Mouse (Mus musculus) midbrain, embryonic 12.5 days (tissue): Measurements from ENCODE around the gene Sf1. TPM values are rescaled to one million over a fixed set of nuclear protein-coding genes. Genes with fewer than 3 reads are reported as not detected.

Experiments used
- ATAC-seq: fragments of 200-750 bp; cut with Nextera tagmentation; 2 replicates; pipeline ENCODE4 v1.8.0; 2017; ENCODE audit warnings: low read depth, moderate TSS enrichment, moderate library complexity; ENCODE audit not compliant: low FRiP score
- H3K27ac ChIP-seq: fragments of 300-500 bp; sonication (generic); replicated peaks from 2 replicates; pipeline ENCODE4 v1.5.1; 2016; ENCODE audit warnings: mild to moderate bottlenecking
- H3K27me3 ChIP-seq: fragments of 300-500 bp; sonication (generic); 2 replicates; pipeline ENCODE4 v1.6.1; 2016; ENCODE audit warnings: mild to moderate bottlenecking
- H3K36me3 ChIP-seq: fragments of 300-500 bp; sonication (generic); 2 replicates; pipeline ENCODE4 v1.6.1; 2016
- H3K4me1 ChIP-seq: fragments of 300-500 bp; sonication (generic); 2 replicates; pipeline ENCODE4 v1.6.1; 2016
- H3K4me2 ChIP-seq: fragments of 300-500 bp; sonication (generic); replicated peaks from 2 replicates; pipeline ENCODE4 v1.6.1; 2016; ENCODE audit warnings: mild to moderate bottlenecking, moderate library complexity
- H3K4me3 ChIP-seq: fragments of 300-500 bp; sonication (generic); 2 replicates; pipeline ENCODE4 v1.5.1; 2016; ENCODE audit warnings: mild to moderate bottlenecking
- H3K9ac ChIP-seq: fragments of 300-500 bp; sonication (generic); replicated peaks from 2 replicates; pipeline ENCODE4 v1.6.1; 2016; ENCODE audit warnings: mild to moderate bottlenecking, moderate library complexity
- H3K9me3 ChIP-seq: fragments of 300-500 bp; sonication (generic); 2 replicates; pipeline ENCODE4 v1.6.1; 2016; ENCODE audit warnings: mild to moderate bottlenecking
- WGBS: fragments of 180-500 bp; shearing (Covaris S2); methylation state at CpG from one replicate; pipeline ENCODE4 v1.1.7; 2016; 5-methylcytosine and 5-hydroxymethylcytosine counted together
- polyA plus RNA-seq: library from polyadenylated mRNA; unstranded; fragments of >200 nt; fragmentation: Nextera tagmentation; extraction: Ambion mirVana; gene quantifications from 2 replicates; pipeline ENCODE4 v1.2.1, GENCODE M21; 2016

The Sf1 gene
- 193 and 205 TPM in 2 replicates for polyA plus RNA-seq

GRCm38 (mm10) chr19:6363411-6364240, at the start of gene Sf1:
Gene Sf1, plus strand, starts transcription at chr19:6363690.
- H3K4me3 ChIP-seq: peak within 1 kb of the TSS; percentile 100
- H3K4me2 ChIP-seq: peak within 1 kb of the TSS; percentile 89
- whole genome bisulfite sequencing: under 1% methylated on average over 74 of the region's 85 CpGs
- no peaks in the 10 kb centered on the region for H3K9me3 ChIP-seq
- ATAC-seq: peak; percentile 99
- peak within 1 kb of the TSS; percentile 99 for H3K27ac ChIP-seq
- H3K4me1 ChIP-seq: peaks cover 30% of the 10 kb centered on the region
- peaks cover 36% of the 10 kb centered on the region for H3K36me3 ChIP-seq
- H3K9ac ChIP-seq: peak within 1 kb of the TSS; percentile 100
- no peaks in the 10 kb centered on the region for H3K27me3 ChIP-seq

DNA sequence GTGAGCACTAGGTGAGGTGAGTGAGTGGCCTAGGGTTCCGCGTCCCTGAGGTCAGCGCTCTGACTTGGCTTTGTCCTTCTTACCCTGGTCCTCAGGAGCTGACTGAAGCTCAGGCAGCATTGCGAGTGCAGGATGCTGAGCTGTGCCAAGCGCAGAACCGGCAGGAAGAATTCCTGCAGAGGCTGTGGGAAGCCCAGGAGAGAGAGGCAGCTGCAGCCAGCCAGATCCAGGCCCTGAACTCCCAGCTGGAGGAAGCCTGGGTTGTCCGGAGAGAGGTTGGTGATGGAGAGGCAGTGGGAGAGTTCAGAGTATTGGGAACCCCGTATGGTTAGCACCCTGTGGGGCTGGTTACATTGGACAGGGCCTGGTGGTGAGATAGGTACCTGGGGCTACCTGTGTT, 49.7 kb upstream of the Sf1 start:
- WGBS: 87% methylated on average over 8 of the region's 8 CpGs

GRCm38 (mm10) chr19:6314513-6314912, 49.0 kb upstream of the Sf1 start:
- Histone ChIP-seq H3K4me3 (no peak overlapping the region), H3K27me3 (no peaks in the 10 kb centered on the region), H3K36me3 (peaks cover 14% of the 10 kb centered on the region), H3K9ac (no peak overlapping the region), H3K27ac (no peak overlapping the region), H3K4me1 (no peaks in the 10 kb centered on the region), H3K9me3 (no peaks in the 10 kb centered on the region), H3K4me2 (no peak overlapping the region)
- ATAC-seq: no peak
- 88% methylated on average over 8 of the region's 8 CpGs for WGBS

More for the DNA sequence above, 49.7 kb upstream of the Sf1 start:
- no peaks in the 10 kb centered on the region for H3K4me1 ChIP-seq
- H3K9ac ChIP-seq: no peak overlapping the region
- H3K36me3 ChIP-seq: peaks cover 14% of the 10 kb centered on the region
- no peak overlapping the region for H3K27ac ChIP-seq
- no peaks in the 10 kb centered on the region for H3K27me3 ChIP-seq
- no peaks in the 10 kb centered on the region for H3K9me3 ChIP-seq
- H3K4me3 ChIP-seq: no peak overlapping the region
- H3K4me2 ChIP-seq: no peak overlapping the region
- no peak for ATAC-seq

- 74% methylated on average over 14 of the region's 14 CpGs for WGBS
- Histone ChIP-seq H3K9ac (no peak overlapping the region), H3K4me1 (no peaks in the 10 kb centered on the region), H3K4me3 (no peak overlapping the region), H3K27me3 (no peaks in the 10 kb centered on the region), H3K9me3 (no peaks in the 10 kb centered on the region), H3K27ac (no peak overlapping the region), H3K4me2 (no peak overlapping the region), H3K36me3 (peaks cover 14% of the 10 kb centered on the region)
- no peak for ATAC-seq
Observed at GRCm38 (mm10) chr19:6315573-6315972, 47.9 kb upstream of the Sf1 start.

DNA sequence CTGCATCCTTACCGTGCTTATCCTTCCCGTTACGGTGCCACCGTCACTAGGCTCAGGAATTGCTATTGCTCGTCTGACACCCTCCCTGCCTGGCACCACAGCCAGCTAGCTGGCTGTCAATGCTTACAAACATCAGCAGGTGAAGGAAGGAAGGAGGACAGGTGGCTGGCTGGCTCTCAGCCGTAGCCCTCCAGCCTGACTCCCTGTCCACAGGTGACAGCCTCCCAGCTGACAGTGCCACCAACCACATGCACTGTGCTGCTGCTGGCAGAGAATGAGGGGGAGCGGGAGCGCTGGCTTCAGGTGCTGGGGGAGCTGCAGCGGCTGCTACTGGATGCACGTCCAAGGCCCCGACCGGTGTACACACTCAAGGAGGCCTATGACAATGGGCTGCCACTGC, 45.3 kb upstream of the Sf1 start:
- Histone ChIP-seq H3K4me3 (no peak overlapping the region), H3K36me3 (peaks cover 15% of the 10 kb centered on the region), H3K27me3 (no peaks in the 10 kb centered on the region), H3K9ac (no peak overlapping the region), H3K27ac (no peak overlapping the region), H3K4me1 (no peaks in the 10 kb centered on the region), H3K4me2 (no peak overlapping the region), H3K9me3 (no peaks in the 10 kb centered on the region)
- ATAC-seq: no peak
- WGBS: 91% methylated on average over 12 of the region's 12 CpGs

- 90% methylated on average over 8 of the region's 8 CpGs for WGBS
- Histone ChIP-seq H3K4me1 (no peaks in the 10 kb centered on the region), H3K36me3 (peaks cover 14% of the 10 kb centered on the region), H3K9me3 (no peaks in the 10 kb centered on the region), H3K9ac (no peak overlapping the region), H3K4me2 (no peak overlapping the region), H3K4me3 (no peak overlapping the region), H3K27ac (no peak overlapping the region), H3K27me3 (no peaks in the 10 kb centered on the region)
- ATAC-seq: no peak
Observed at GRCm38 (mm10) chr19:6321358-6321757, 42.1 kb upstream of the Sf1 start.

GRCm38 (mm10) chr19:6321786-6322621, 41.5 kb upstream of the Sf1 start:
- ATAC-seq: no peak
- no peaks in the 10 kb centered on the region for H3K4me1 ChIP-seq
- no peaks in the 10 kb centered on the region for H3K9me3 ChIP-seq
- no peak overlapping the region for H3K4me3 ChIP-seq
- 87% methylated on average over 33 of the region's 33 CpGs for whole genome bisulfite sequencing
- H3K36me3 ChIP-seq: peaks cover 8% of the 10 kb centered on the region
- H3K27ac ChIP-seq: no peak overlapping the region
- H3K9ac ChIP-seq: no peak overlapping the region
- H3K27me3 ChIP-seq: no peaks in the 10 kb centered on the region
- no peak overlapping the region for H3K4me2 ChIP-seq

GRCm38 (mm10) chr19:6324751-6325150, 38.7 kb upstream of the Sf1 start:
- no peak overlapping the region for H3K27ac ChIP-seq
- peaks cover under 1% of the 10 kb centered on the region; the same call in 1 of the 2 replicates for H3K27me3 ChIP-seq
- 83% methylated on average over 9 of the region's 9 CpGs for WGBS
- H3K36me3 ChIP-seq: peaks cover 5% of the 10 kb centered on the region; the same call in 1 of the 2 replicates
- H3K9me3 ChIP-seq: no peaks in the 10 kb centered on the region
- no peak overlapping the region for H3K9ac ChIP-seq
- no peak overlapping the region for H3K4me2 ChIP-seq
- no peak overlapping the region for H3K4me3 ChIP-seq
- ATAC-seq: no peak
- H3K4me1 ChIP-seq: no peaks in the 10 kb centered on the region

GRCm38 (mm10) chr19:6331178-6331577, 32.3 kb upstream of the Sf1 start:
- WGBS: 73% methylated on average over 5 of the region's 5 CpGs
- Histone ChIP-seq H3K36me3 (no peaks in the 10 kb centered on the region), H3K9ac (no peak overlapping the region), H3K4me2 (no peak overlapping the region), H3K27me3 (peaks cover 3% of the 10 kb centered on the region), H3K9me3 (no peaks in the 10 kb centered on the region), H3K4me3 (no peak overlapping the region), H3K27ac (no peak overlapping the region), H3K4me1 (peaks cover 15% of the 10 kb centered on the region)
- ATAC-seq: no peak

- H3K27ac ChIP-seq: no peak overlapping the region
Observed at GRCm38 (mm10) chr19:6331719-6332516, 31.6 kb upstream of the Sf1 start.

GRCm38 (mm10) chr19:6333761-6334595, 29.5 kb upstream of the Sf1 start:
- peak overlapping the region; percentile 89 for H3K4me3 ChIP-seq
- WGBS: 69% methylated on average over 9 of the region's 9 CpGs
- H3K4me1 ChIP-seq: peaks cover 28% of the 10 kb centered on the region
- ATAC-seq: peak; percentile 13
- H3K27me3 ChIP-seq: peaks cover 3% of the 10 kb centered on the region
- H3K9ac ChIP-seq: no peak overlapping the region
- peak overlapping the region; percentile 65 for H3K27ac ChIP-seq
- peaks cover 22% of the 10 kb centered on the region for H3K36me3 ChIP-seq
- H3K9me3 ChIP-seq: no peaks in the 10 kb centered on the region
- H3K4me2 ChIP-seq: peak overlapping the region; percentile 98

More at GRCm38 (mm10) chr19:6331719-6332516, 31.6 kb upstream of the Sf1 start:
- Histone ChIP-seq H3K36me3 (peaks cover 2% of the 10 kb centered on the region), H3K4me1 (peaks cover 22% of the 10 kb centered on the region), H3K9me3 (no peaks in the 10 kb centered on the region), H3K4me3 (no peak overlapping the region), H3K9ac (no peak overlapping the region; the same call in 1 of the 2 replicates), H3K4me2 (peak overlapping the region; percentile 39), H3K27me3 (peaks cover 3% of the 10 kb centered on the region)
- WGBS: 18% methylated on average over 13 of the region's 13 CpGs
- ATAC-seq: no peak
